Mouse (Mus musculus) kidney, embryonic 16.5 days (tissue): ENCODE results near the gene Ranbp9. TPM values are rescaled to one million over a fixed set of nuclear protein-coding genes. Genes with fewer than 3 reads are reported as not detected.

Source experiments
- ATAC-seq: fragments of 200-750 bp; cut with Nextera tagmentation; 2 replicates; pipeline ENCODE4 v1.8.0; 2017; ENCODE audit warnings: moderate TSS enrichment; ENCODE audit not compliant: low FRiP score, low TSS enrichment
- H3K27ac ChIP-seq: fragments of 300-500 bp; sonication (generic); 2 replicates; pipeline ENCODE4 v1.5.1; 2014; ENCODE audit warnings: low read length
- H3K27me3 ChIP-seq: fragments of 300-500 bp; sonication (generic); 2 replicates; pipeline ENCODE4 v1.6.1; 2014; ENCODE audit warnings: low read length, control low read depth, mixed read lengths; ENCODE audit not compliant: insufficient read depth
- H3K36me3 ChIP-seq: fragments of 300-500 bp; sonication (generic); 2 replicates; pipeline ENCODE4 v1.6.1; 2014; ENCODE audit warnings: low read length, control low read depth, mixed read lengths; ENCODE audit not compliant: insufficient read depth
- H3K4me1 ChIP-seq: fragments of 300-500 bp; sonication (generic); 2 replicates; pipeline ENCODE4 v1.6.1; 2014; ENCODE audit warnings: low read length, control low read depth, mixed read lengths; ENCODE audit not compliant: insufficient read depth
- H3K4me2 ChIP-seq: fragments of 300-500 bp; sonication (generic); replicated peaks from 2 replicates; pipeline ENCODE4 v1.6.1; 2014; ENCODE audit warnings: low read depth, low read length
- H3K4me3 ChIP-seq: fragments of 300-500 bp; sonication (generic); 2 replicates; pipeline ENCODE4 v1.5.1; 2014; ENCODE audit warnings: mild to moderate bottlenecking, low read length
- H3K9ac ChIP-seq: fragments of 300-500 bp; sonication (generic); replicated peaks from 2 replicates; pipeline ENCODE4 v1.6.1; 2014; ENCODE audit warnings: low read length
- H3K9me3 ChIP-seq: fragments of 300-500 bp; sonication (generic); 2 replicates; pipeline ENCODE4 v1.6.1; 2016; ENCODE audit warnings: low read length, control low read depth
- WGBS: fragments of 180-500 bp; shearing (Covaris S2); extraction: QIAGEN DNeasy Blood & Tissue Kit; methylation state at CpG from one replicate; pipeline ENCODE4 v1.1.7; 2014; 5-methylcytosine and 5-hydroxymethylcytosine counted together
- polyA plus RNA-seq: library from polyadenylated mRNA; unstranded; fragments of >200 nt; fragmentation: Nextera tagmentation; extraction: Ambion mirVana; gene quantifications from 2 replicates; pipeline ENCODE4 v1.2.1, GENCODE M21; 2015

The Ranbp9 gene
- polyA plus RNA-seq, 1 experiment from 2014 or later: 9.1 TPM

DNA sequence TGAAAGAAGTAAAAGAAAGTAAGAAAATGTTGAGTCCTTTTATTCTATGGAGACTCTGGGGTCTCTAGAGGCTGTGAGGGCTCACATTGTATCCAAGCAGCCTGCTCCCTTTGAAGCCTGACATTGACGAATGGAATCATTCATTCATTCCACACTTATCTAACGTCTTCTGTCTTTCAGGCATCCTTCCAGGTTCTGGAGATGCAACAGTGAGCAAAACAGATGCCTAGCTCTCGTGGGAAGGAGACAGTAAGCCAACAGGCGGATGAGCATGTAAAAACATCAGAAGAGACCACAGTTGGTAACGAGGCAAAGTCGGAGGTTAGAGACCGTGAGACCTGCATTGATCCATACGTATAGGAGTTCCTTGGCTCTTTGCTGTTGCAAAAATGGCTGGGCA, 36.3 kb upstream of the Ranbp9 start:
- no peaks in the 10 kb centered on the region for H3K4me1 ChIP-seq
- H3K36me3 ChIP-seq: no peaks in the 10 kb centered on the region
- no peaks in the 10 kb centered on the region for H3K27me3 ChIP-seq
- no peak overlapping the region for H3K27ac ChIP-seq
- no peak overlapping the region for H3K9ac ChIP-seq
- H3K4me2 ChIP-seq: no peak overlapping the region
- 71% methylated on average over 8 of the region's 8 CpGs for WGBS
- no peak overlapping the region for H3K4me3 ChIP-seq
- ATAC-seq: no peak
- H3K9me3 ChIP-seq: no peaks in the 10 kb centered on the region

DNA sequence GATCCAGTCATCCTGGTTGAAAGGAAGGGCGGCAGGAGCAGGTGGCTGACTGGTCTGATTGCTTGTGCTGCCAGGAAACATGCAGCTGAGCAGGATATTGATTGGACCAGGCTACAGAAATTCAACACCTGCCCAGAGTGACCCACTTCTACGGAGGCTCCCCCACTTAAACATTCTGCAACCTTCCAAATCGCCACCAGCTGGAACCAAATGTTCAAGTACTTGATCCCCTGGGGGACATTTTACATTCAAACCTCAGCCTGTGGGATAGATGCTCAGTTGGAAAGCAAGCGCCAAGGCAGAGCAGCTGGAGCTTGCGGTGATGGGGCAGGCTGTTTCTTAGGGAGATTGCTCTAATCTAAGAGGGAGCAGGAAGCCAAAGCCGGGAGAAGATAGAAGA, 35.8 kb upstream of the Ranbp9 start:
- no peaks in the 10 kb centered on the region for H3K4me1 ChIP-seq
- H3K27me3 ChIP-seq: no peaks in the 10 kb centered on the region
- no peak overlapping the region for H3K9ac ChIP-seq
- no peak for ATAC-seq
- H3K9me3 ChIP-seq: no peaks in the 10 kb centered on the region
- no peak overlapping the region for H3K27ac ChIP-seq
- WGBS: 72% methylated on average over 6 of the region's 6 CpGs
- H3K4me3 ChIP-seq: no peak overlapping the region
- H3K36me3 ChIP-seq: no peaks in the 10 kb centered on the region
- no peak overlapping the region for H3K4me2 ChIP-seq

DNA sequence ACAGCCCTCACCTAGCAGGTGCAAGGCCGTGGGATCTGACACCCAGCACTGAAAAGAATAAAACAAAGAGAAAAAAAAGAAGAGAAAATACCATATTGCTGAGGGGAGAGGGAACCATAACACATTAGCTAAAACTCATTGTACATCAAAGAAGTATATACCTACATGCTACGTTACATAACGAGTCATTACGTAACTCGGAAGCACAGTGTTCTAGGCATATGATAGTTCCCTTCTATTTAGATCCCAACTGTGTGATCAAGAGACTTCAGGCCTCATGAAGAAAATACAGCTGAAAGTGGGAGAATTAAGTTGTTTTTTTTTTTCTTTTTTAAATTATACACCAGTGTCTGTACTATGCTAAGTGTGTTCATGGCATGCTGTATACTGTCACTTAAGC, 35.0 kb upstream of the Ranbp9 start:
- Histone ChIP-seq H3K4me1 (no peaks in the 10 kb centered on the region), H3K27ac (no peak overlapping the region), H3K4me3 (no peak overlapping the region), H3K4me2 (no peak overlapping the region), H3K9ac (no peak overlapping the region), H3K36me3 (no peaks in the 10 kb centered on the region), H3K27me3 (no peaks in the 10 kb centered on the region), H3K9me3 (no peaks in the 10 kb centered on the region)
- 93% methylated on average over 5 of the region's 5 CpGs for WGBS
- ATAC-seq: no peak

DNA sequence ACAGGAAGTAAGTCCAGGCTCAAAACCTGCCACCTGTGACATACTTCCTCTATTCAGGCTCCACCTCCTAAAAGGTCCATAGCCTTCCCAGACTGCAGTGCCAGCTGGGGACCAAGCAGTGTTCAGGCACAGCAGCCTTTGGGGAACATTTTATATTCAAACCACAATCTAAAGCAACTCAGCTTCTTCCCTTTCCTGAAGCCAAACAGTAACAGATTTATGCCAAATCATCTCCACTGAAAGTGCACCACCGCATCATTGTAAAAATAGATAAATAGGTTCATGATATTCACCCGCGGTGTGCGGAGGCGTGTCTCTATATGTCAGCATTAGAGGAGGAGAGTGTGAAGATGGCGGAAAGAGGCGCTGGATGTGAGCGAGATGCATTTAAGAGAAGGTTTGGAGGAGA, 33.9 kb upstream of the Ranbp9 start:
- H3K27me3 ChIP-seq: no peaks in the 10 kb centered on the region
- H3K27ac ChIP-seq: no peak overlapping the region
- H3K4me2 ChIP-seq: no peak overlapping the region
- 78% methylated on average over 8 of the region's 8 CpGs for WGBS
- no peaks in the 10 kb centered on the region for H3K9me3 ChIP-seq
- no peak overlapping the region for H3K4me3 ChIP-seq
- H3K36me3 ChIP-seq: no peaks in the 10 kb centered on the region
- no peak for ATAC-seq
- no peaks in the 10 kb centered on the region for H3K4me1 ChIP-seq
- H3K9ac ChIP-seq: no peak overlapping the region

DNA sequence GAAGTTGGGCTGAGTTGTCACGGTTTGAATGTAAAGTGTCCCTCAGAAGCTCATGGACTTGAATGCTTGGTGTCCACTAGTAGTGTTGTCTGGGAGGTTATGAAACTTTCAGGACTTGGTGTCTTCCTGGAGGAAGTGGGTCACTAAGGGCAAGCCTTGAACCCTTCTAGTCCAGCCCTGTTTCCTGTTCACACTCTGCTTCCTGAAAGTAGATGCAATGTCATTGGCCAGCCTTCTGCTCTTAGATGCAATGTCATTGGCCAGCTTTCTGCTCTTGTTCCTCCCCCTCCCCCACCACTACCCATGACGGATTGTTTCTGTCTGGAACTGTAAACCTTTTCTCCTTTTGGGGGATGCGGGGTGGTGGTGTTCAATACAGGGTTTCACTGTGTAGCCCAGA, 31.7 kb upstream of the Ranbp9 start:
- WGBS: 92% methylated on average over 3 of the region's 3 CpGs
- no peak overlapping the region for H3K4me3 ChIP-seq
- no peaks in the 10 kb centered on the region for H3K27me3 ChIP-seq
- ATAC-seq: no peak
- H3K36me3 ChIP-seq: no peaks in the 10 kb centered on the region
- H3K4me2 ChIP-seq: no peak overlapping the region
- no peak overlapping the region for H3K27ac ChIP-seq
- H3K9me3 ChIP-seq: no peaks in the 10 kb centered on the region
- H3K9ac ChIP-seq: no peak overlapping the region
- H3K4me1 ChIP-seq: no peaks in the 10 kb centered on the region

DNA sequence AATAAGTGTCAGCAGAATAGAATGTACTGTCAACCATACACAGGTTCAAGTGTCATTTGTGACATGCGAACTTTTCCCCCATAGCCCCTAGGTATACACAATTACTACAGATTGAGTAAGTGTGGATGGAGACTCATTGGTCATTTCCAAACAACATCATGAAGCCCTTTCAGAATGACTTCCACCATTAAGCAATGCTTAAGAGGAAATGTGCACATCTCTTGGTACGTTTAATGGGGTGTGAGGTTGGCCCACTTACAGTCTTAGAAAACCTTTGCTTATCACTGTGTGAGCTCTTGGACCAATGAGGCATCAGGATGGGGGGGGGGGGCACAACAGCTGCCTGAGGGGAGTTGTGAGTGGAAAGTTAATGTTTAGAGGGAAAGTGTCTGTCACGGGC, 24.7 kb upstream of the Ranbp9 start:
- H3K4me2 ChIP-seq: no peak overlapping the region
- WGBS: 85% methylated on average over 3 of the region's 3 CpGs
- no peak overlapping the region for H3K9ac ChIP-seq
- no peak overlapping the region for H3K4me3 ChIP-seq
- H3K27me3 ChIP-seq: no peaks in the 10 kb centered on the region
- no peak overlapping the region for H3K27ac ChIP-seq
- ATAC-seq: no peak
- no peaks in the 10 kb centered on the region for H3K36me3 ChIP-seq
- peaks cover 15% of the 10 kb centered on the region for H3K4me1 ChIP-seq
- H3K9me3 ChIP-seq: no peaks in the 10 kb centered on the region

DNA sequence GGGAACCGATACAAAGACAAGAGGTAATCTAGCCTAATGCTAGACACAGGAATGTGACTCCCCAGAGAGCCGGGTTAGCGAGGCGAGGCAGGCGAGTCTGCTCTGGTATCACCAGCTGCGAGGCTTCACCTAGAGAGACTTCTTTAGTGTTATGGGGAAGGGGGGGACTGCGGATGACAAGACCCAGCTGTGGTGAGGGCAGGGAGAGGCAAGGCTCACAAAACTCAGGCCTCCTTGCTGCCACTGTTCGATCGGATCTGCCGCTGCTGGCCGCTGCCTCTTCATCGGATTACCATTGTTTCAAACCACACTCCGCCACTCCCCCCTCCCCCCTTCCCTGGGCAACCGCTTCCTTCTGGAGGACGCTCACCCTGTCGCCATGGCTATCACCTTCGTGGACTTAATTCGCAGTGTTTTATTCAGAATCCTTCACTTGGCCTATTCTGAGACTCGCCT, 22.3 kb upstream of the Ranbp9 start:
- H3K27ac ChIP-seq: peak overlapping the region; percentile 87
- peaks cover 21% of the 10 kb centered on the region for H3K4me1 ChIP-seq
- peak overlapping the region; percentile 53 for H3K9ac ChIP-seq
- peak overlapping the region; percentile 37 for H3K4me3 ChIP-seq
- ATAC-seq: peak; percentile 97
- under 1% methylated on average over 19 of the region's 19 CpGs for WGBS
- H3K4me2 ChIP-seq: peak overlapping the region; percentile 52
- no peaks in the 10 kb centered on the region for H3K27me3 ChIP-seq
- no peaks in the 10 kb centered on the region for H3K9me3 ChIP-seq
- H3K36me3 ChIP-seq: no peaks in the 10 kb centered on the region

DNA sequence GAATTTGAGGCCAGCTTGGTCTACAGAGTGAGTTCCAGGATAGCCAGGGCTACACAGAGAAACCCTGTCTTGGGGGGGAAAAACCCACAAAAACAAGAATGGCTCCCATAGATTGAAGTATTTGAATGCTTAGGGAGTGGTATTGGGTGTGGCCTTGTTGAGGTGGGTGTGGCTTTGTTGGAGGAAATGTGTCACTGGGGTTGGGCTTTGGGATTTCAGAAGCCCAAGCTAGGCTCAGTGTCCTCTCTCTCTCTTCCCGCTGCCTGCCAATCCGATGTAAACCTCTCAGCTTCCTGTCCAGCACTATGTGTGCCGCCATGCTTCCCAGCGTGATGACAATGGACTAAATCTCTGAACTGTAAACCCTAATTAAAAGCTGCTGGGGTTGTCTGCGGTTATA, 20.5 kb upstream of the Ranbp9 start:
- no peak overlapping the region for H3K4me2 ChIP-seq
- 82% methylated on average over 5 of the region's 5 CpGs for WGBS
- H3K27ac ChIP-seq: no peak overlapping the region
- H3K9ac ChIP-seq: no peak overlapping the region
- no peaks in the 10 kb centered on the region for H3K27me3 ChIP-seq
- H3K4me3 ChIP-seq: no peak overlapping the region
- no peak for ATAC-seq
- no peaks in the 10 kb centered on the region for H3K36me3 ChIP-seq
- peaks cover 21% of the 10 kb centered on the region for H3K4me1 ChIP-seq
- no peaks in the 10 kb centered on the region for H3K9me3 ChIP-seq

DNA sequence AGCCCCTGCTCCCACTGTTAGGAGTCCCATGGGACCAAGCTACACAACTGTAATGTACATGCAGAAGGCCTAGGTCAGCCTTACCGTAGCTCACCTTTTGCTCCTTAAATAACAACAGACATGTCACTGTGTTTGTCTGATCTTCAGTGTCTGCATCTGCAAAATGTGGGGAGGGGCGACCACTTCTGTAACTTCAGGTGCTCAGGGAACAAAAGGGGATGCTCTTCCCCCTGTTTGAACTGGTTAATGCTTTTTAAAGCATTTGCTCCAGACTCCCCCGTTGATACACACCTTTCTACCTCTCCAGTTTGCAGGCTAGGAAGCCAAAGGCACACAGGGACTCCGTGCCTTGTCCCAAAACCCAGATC, 19.4 kb upstream of the Ranbp9 start:
- no peak overlapping the region for H3K4me3 ChIP-seq

DNA sequence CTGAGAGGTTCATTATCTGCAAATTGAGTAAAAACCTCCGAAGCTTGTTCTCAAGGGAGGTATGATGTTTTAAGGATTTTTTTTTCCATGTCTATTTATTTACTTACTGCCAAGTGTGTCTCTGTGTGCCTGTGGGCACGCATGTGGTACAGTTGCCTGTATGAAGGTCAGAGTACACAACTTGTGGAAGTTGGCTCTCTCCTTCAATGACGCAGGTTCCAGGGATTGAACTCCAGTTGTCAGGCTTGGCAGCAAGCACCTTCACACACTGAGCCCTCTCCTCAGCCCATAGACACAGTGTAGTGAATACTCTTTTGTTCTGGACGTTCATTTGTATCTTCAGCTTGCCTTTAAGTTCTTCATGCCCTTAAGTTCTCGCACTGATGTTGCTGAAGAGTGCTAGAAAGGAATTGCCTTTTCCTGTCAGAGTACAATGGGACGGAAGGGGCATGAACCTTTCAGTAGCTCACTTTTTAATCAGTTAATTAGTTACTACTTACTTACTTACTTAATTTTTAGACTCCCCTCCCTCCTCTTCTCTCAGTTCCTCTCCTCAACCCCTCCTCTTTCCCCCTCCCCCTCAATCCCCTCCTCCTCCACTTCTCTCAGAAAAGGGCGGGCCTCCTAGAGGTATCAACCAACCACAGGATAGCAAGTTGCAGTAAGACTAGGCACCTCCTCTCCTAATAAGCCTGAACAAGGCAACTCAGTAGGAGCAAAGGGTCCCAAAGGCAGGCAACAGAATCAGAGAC, 18.8 kb upstream of the Ranbp9 start:
- Histone ChIP-seq H3K4me1 (peaks cover 21% of the 10 kb centered on the region), H3K27ac (no peak overlapping the region), H3K27me3 (no peaks in the 10 kb centered on the region), H3K36me3 (no peaks in the 10 kb centered on the region), H3K4me3 (no peak overlapping the region), H3K9me3 (no peaks in the 10 kb centered on the region), H3K9ac (no peak overlapping the region), H3K4me2 (no peak overlapping the region)
- ATAC-seq: no peak
- WGBS: 69% methylated on average over 7 of the region's 7 CpGs

More for the DNA sequence above, 19.4 kb upstream of the Ranbp9 start:
- no peak for ATAC-seq
- Histone ChIP-seq H3K27me3 (no peaks in the 10 kb centered on the region), H3K4me1 (peaks cover 21% of the 10 kb centered on the region), H3K27ac (no peak overlapping the region), H3K36me3 (no peaks in the 10 kb centered on the region), H3K9ac (no peak overlapping the region), H3K9me3 (no peaks in the 10 kb centered on the region), H3K4me2 (no peak overlapping the region)
- WGBS: 92% methylated on average over 4 of the region's 4 CpGs
